Mouse (Mus musculus): ENCODE measurements around the gene Frem3.

DNA sequence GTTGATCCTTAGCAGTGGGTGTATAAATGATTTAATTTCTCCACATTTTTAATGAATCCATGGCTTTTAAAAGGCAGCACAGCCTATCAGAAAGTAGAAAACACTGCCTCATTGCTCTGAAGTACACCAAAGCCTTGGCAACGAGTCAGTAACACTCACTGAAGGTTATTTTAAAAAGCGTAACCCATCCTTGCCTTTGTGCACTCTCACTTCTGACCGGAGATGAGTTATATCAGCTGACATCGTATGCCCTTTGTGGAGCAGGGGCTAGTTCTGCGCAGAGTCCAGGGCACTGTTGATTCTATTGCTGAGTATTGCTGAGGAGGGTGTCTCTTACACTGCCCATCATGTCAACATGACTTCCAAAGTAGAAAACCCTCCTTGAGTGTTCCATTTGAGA lies 18.3 kb upstream of the Frem3 start:
- TF ChIP-seq POLR2A (IDR thresholded peaks at IDR 0.05; ENCODE audit: insufficient read length, low read depth) (no peak), USF1 (IDR thresholded peaks at IDR 0.05; ENCODE audit: low read depth) (no peak), CEBPB (IDR thresholded peaks at IDR 0.05; ENCODE audit: insufficient read depth, poor library complexity, severe bottlenecking) (no peak), MYOG (IDR thresholded peaks at IDR 0.05; ENCODE audit: control insufficient read depth in 1 of 3, insufficient read depth in 1 of 3, insufficient read length in 2 of 3, low read depth in 2 of 3) (no peak), MAX (IDR thresholded peaks at IDR 0.05; ENCODE audit: low read depth) (no peak), MYOD1 (IDR thresholded peaks at IDR 0.05; ENCODE audit: control insufficient read depth in 1 of 3, insufficient read length in 2 of 3, low read depth in 2 of 3) (no peak), TCF12 (IDR thresholded peaks at IDR 0.05; ENCODE audit: insufficient read depth, poor library complexity, severe bottlenecking) (no peak), POLR2AphosphoS2 (IDR thresholded peaks at IDR 0.05; ENCODE audit: insufficient read length, low read depth) (no peak), E2F4 (IDR thresholded peaks at IDR 0.05; ENCODE audit: insufficient read depth) (no peak), REST (IDR thresholded peaks at IDR 0.05; ENCODE audit: insufficient read depth, insufficient read length) (no peak), SRF (IDR thresholded peaks at IDR 0.05; ENCODE audit: control insufficient read depth, insufficient read length, low read depth) (no peak), TCF3 (IDR thresholded peaks at IDR 0.05; ENCODE audit: insufficient read length, low read depth) (no peak)

Measured in myocyte (in vitro differentiated cells).